Mouse (Mus musculus): ENCODE data around the gene Strada.

DNA sequence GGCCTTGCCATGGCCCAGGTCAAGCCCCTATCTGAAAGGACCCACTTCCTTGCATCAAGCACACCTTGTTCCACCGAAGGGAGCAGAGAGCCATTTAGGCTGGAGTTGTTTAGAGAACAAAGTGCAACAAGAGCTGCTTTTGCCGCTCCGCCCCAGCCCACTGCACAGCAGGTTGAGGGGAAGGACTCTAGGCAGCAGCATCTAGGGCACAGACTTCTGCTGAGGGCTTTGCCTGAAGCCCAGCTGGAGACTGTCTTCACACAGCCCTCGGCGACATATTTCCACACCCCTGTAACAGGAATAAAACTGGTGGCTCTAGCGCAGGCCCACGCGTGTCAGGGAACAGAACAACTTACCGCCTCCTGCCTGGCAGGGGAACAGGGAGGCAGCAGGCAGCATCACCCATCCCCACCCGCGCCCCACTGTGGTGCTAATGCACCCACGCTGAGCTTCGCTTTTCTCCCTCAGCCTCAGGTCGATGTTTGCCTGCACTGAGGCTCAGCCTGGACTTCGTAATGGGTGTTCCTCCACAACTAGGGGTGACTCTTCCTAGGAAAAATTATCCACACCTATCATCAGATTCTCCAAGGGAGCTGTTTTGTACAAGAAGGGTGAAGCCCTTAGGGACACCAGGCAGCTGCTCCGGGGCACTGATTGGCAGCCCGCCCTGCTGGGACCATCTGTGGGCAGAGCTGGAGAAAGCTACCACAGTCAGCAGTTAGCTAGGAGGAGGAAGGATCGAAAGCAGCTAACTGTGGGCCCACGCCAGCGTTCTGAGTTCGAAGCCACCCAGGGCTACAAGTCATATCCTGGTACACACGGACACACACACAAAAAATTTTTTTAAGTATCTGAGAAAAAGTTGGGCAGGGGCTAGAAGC is 40.9 kb downstream of the Strada start, which contains the start of the genes Gm10840 and Limd2:
- TF ChIP-seq CTCF (IDR thresholded peaks at IDR 0.05; ENCODE audit: borderline replicate concordance, insufficient read depth, low read depth, low read length) (no peak), POLR2A (IDR thresholded peaks at IDR 0.05; ENCODE audit: borderline replicate concordance, insufficient read depth, low read length) (peak; percentile 41; the same call in 1 of the 2 replicates)

Measured in cerebellum, adult 2 months (tissue).